Mouse (Mus musculus): ENCODE data around the gene Tmem254b.
"Not testable (repeated sequence)": the region's sequence is repeated elsewhere in the genome, so short reads cannot be mapped to it uniquely, and the experiment has no call there.

The Tmem254b gene

GRCm38 (mm10) chr14:26206926-26207247 is at the start of gene Tmem254b:
Gene Tmem254b (minus strand): TSS chr14:26207041.
- DNase-seq (ENCODE audit: low read depth): not testable (repeated sequence)

DNA sequence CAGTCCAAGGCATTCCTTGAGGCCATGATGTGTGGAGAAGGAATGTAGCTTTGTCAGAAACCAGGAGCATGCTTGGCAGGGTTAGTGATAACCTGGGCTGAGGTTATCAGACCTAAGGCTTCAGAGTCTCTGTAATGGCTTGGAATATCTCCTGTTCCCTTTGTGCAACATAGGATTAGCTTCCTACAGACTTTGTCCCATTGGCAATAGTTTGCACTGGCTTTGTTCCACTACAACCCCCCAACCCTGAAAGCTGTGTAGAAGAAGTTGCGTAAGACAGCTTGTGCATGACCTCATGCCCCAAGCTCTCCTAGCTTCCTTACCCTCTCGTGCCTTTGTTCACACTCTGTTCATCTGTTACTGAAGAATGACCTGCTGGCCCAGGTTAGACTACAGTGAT is 30.3 kb upstream of the Tmem254b start:
- not testable (repeated sequence) for DNase-seq (ENCODE audit: low read depth)

- DNase-seq (ENCODE audit: low read depth): not testable (repeated sequence)
Measured at GRCm38 (mm10) chr14:26216233-26217000, 9.6 kb upstream of the Tmem254b start.

DNA sequence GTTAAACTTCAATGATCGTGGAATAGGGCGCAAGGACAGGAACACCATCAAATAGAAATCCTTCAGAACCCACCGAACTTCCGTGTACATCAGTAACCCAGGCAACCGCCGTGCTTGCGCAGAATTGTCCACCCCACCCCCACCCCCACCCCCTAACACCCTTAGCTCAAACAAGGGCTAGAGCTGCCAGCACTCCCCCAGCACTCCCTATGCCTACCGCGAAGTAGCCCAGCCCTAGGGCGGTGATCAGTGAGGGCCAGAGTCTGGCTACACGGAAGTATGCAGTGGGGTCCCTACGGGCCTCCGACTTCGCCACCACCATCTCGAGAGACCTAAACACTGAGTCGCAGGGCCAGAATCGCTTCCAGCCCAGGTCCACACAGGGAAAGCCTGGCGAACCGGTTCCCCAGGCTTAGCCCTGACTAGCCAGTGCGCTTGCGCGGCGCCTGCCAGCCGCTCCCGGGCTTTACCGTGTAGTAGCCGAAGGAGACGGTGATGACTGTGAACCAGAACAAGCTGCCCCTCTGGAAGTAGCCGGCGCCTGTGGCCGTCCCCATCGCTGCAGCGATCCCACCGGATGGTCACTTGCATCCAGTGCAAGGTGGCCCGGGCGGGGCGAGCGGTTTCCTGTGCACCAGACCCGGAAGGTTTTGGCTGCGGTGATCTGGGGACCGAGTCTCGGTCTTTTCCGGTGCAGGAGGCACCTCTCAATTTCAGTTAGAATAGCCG is 480 bp downstream of the Tmem254b start:
- not testable (repeated sequence) for DNase-seq (ENCODE audit: low read depth)

DNA sequence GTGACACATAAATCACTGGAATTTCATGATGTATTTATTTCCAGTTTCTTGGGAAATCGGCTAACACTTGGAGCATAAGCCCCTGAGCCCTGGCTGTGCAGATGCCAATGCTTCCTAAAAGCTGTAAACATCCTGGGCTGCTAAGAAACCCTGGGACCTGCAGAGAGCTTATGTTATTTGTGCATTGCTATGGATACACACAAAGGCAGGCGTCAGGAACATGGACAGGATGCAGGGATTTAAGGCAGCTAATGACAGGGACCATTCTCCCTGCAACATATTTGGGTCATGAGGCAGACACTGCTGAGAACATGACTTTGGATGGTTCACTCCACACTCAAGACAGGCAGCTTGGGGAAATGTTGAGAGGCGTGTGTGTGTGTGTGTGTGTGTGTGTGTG is 9.0 kb downstream of the Tmem254b start:
- not testable (repeated sequence) for DNase-seq (ENCODE audit: low read depth)

DNA sequence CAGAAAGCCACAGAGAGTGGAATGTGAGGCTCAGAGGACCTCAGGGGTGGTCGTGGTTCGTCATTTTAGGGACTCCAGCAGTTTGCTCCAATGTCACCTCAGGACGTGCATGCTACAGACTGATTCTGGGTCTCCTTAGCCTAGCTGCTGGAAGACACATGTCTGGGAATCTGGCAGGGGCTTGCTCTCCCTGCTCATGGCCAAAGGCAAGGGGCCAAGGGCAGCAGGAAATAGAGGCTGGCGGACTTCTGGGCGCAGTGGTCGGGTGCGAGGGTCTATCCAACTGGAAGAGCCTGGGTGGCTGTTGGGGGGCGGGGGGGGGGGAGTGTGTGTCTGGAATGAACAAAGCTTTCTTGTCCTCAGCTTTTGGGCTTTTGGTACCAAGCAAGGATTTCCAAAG is 18.5 kb downstream of the Tmem254b start:
- DNase-seq (ENCODE audit: low read depth): not testable (repeated sequence)

- not testable (repeated sequence) for DNase-seq (ENCODE audit: low read depth)
Measured at GRCm38 (mm10) chr14:26186638-26187037, 20.2 kb downstream of the Tmem254b start.

DNA sequence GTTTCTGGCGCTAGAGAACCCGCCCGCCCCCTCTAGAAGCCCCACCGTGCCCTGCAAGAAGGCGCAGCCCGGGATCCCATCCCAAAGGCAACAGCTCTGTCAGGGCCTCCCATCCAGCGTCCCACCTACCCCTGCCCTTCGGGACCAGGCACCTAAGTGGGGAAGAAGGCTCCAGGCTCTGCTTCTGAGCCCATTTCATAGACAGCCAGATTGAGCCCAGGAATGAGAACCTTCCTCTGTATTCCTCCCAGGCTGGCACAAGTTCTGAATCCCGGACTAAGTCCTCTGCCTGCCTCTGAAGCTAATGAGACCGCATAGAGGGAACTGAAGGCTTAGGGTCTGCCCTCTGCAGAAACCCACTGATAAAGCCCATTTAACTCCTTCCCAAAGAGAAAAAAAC is 24.5 kb downstream of the Tmem254b start, which contains the start of gene Plac9b:
Gene Plac9b (minus strand): TSS at position 101 of the 400 bp plus-strand sequence.
- DNase-seq (ENCODE audit: low read depth): not testable (repeated sequence)

DNA sequence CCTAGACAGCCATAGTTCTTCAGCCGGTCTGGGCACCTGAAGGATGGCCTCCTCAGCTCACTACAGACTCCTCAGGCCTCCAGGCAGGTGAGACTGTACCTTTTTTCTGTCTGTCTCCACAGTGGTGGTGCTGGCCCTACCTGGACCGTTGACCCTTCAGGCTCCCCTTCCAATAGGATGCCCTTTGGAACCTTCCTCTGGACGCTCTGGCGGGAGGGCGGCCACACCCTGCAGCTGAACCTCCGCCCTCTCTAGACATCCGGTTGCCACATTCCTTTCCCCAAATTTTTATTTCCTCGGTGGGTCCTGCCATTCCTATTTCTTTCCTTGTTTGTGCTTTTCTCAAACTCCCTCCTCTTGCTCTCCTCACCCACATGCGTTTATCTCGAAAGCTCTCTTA is 25.2 kb downstream of the Tmem254b start:
- DNase-seq (ENCODE audit: low read depth): not testable (repeated sequence)

- DNase-seq (ENCODE audit: low read depth): not testable (repeated sequence)
Measured at GRCm38 (mm10) chr14:26175028-26175427, 31.8 kb downstream of the Tmem254b start.

- DNase-seq (ENCODE audit: low read depth): not testable (repeated sequence)
Measured at GRCm38 (mm10) chr14:26173955-26174354, 32.9 kb downstream of the Tmem254b start.

DNA sequence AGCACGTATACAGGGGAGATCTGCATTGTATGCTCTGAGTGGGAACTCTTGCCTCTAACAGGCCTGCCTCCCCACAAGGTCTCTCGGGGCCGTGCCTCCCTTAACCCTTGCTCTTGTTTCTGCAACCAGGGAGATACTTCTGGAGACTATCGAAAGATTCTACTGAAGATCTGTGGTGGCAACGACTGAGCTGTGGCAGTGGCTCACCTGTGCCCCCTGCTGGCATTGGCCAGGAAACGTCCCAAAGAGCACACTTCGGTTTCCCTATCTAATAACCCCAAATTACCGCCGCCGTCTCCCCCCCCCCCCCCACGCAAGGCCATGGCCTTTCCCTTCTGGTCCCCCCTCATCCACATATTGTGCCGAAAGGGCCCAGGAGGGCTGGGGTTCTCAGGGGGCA is 41.6 kb downstream of the Tmem254b start:
- not testable (repeated sequence) for DNase-seq (ENCODE audit: low read depth)

- not testable (repeated sequence) for DNase-seq (ENCODE audit: low read depth)
Measured at GRCm38 (mm10) chr14:26162423-26162822, 44.4 kb downstream of the Tmem254b start.

GRCm38 (mm10) chr14:26161156-26161555 is 45.7 kb downstream of the Tmem254b start:
- DNase-seq (ENCODE audit: low read depth): not testable (repeated sequence)

DNA sequence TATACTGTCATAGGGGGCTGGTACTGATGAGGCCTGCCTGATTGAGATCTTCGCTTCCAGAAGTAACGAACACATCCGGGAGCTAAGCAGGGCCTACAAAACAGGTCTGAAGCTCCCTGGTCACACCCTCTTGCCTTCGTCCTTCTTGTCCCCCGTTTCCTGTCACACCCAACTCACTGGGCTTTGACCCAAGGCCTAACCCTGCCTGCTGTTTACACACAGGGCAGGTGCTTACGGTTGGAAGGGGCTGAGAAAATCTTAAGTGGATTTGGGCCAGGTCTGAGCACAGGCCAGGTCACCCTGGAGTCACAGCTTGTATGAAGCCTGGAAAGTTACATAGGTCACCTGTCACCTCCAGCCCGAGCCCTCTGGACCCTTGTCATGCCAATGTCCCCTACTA is 50.8 kb downstream of the Tmem254b start:
- DNase-seq (ENCODE audit: low read depth): not testable (repeated sequence)
